Mouse (Mus musculus): ENCODE results near the gene Hoxb4. TPM values are rescaled to one million over a fixed set of nuclear protein-coding genes. Genes with fewer than 3 reads are reported as not detected.

The Hoxb4 gene
- polyA plus RNA-seq, 1 experiment from 2014 or later = not detected

DNA sequence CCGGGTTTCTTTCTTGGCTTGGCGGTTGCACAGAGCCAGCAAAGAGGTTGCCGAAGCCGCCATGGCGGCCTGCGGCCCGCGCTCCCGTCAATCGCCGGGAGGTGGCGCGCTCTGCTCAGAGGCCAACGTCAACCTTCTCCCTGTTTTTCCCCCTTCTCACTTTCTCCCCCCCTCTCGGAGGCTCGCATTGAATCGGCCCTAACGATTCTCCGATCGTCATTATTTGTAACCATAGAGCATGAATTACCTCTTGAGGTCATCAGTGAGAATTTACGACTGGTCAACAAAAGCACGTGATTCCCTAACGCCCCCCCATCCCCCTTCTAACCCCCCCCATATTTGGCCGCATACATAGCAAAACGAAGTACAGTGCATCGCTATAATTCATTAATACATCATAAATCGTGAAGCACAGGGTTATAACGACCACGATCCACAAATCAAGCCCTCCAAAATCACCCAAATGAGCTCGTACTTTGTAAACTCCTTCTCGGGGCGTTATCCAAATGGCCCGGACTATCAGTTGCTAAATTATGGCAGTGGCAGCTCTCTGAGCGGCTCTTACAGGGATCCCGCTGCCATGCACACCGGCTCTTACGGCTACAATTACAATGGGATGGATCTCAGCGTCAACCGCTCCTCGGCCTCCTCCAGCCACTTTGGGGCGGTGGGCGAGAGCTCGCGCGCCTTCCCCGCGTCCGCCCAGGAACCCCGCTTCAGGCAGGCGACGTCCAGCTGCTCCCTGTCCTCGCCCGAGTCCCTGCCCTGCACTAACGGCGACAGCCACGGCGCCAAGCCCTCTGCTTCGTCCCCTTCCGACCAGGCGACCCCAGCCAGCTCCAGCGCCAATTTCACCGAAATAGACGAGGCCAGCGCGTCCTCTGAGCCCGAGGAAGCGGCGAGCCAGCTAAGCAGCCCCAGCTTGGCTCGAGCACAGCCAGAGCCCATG lies 14.6 kb upstream of the Hoxb4 start, which contains the start of gene Hoxb5:
Hoxb5 (plus strand) TSS at position 186 of the 949 bp plus-strand sequence.
- Histone ChIP-seq H3K4me3 (ENCODE audit: low read depth, low read length) (no peak within 1 kb of the TSS), H3K9me3 (replicated peaks; ENCODE audit: control insufficient read depth, low read length, poor library complexity, severe bottlenecking) (no peaks in the 10 kb centered on the region), H3K36me3 (ENCODE audit: control insufficient read depth, insufficient read depth, low read length) (no peaks in the 10 kb centered on the region), H3K4me1 (ENCODE audit: control insufficient read depth, insufficient read depth, low read length) (no peaks in the 10 kb centered on the region), H3K9ac (ENCODE audit: low read depth, low read length) (no peak within 1 kb of the TSS), H3K4me2 (ENCODE audit: low read length) (no peak within 1 kb of the TSS), H3K27me3 (ENCODE audit: control insufficient read depth, insufficient read depth, low read depth, low read length) (peaks cover 85% of the 10 kb centered on the region), H3K27ac (ENCODE audit: low read length) (no peak within 1 kb of the TSS)
- 1% methylated on average over 69 of the region's 69 CpGs for WGBS
- ATAC-seq = no peak

DNA sequence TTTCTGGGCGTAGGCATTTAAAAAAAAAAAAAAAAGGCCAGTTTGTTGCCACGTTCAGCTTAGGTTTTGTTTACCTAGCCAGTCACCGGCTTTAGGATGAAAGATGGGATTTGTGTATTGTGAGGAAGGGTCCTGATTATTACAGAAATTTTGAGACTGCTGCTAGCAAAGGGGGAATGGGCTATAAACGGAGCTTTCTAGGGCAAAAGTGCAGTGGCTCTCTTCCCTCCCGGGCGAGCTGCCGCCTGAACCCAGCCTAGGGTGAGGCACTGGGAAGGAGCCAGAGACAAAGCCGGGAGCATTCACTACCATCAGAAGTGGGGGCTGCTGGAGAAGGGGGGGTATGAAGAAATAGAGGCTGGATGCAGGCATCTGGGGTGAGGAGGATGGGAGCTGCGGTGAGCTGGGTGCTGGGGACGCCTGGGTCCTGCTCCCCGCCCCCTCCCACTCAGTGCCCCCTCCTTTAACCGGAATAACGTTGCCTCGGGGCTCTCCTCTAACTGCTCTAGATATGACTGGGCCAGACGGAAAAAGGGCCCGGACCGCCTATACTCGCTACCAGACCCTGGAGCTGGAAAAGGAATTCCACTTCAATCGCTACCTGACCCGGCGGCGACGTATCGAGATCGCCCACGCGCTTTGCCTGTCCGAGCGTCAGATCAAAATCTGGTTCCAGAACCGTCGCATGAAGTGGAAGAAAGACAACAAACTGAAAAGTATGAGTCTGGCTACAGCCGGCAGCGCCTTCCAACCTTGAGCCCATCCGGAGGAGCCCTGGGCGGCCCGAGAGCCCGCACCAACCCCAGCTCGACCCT lies 13.5 kb upstream of the Hoxb4 start:
- no peak overlapping the region for H3K27ac ChIP-seq (ENCODE audit: low read length)
- no peak overlapping the region for H3K4me3 ChIP-seq (ENCODE audit: low read depth, low read length)
- H3K36me3 ChIP-seq (ENCODE audit: control insufficient read depth, insufficient read depth, low read length) = no peaks in the 10 kb centered on the region
- peaks cover 91% of the 10 kb centered on the region for H3K27me3 ChIP-seq (ENCODE audit: control insufficient read depth, insufficient read depth, low read depth, low read length)
- no peak for ATAC-seq
- no peaks in the 10 kb centered on the region for H3K4me1 ChIP-seq (ENCODE audit: control insufficient read depth, insufficient read depth, low read length)
- H3K4me2 ChIP-seq (ENCODE audit: low read length) = no peak overlapping the region
- no peaks in the 10 kb centered on the region for H3K9me3 ChIP-seq (replicated peaks; ENCODE audit: control insufficient read depth, low read length, poor library complexity, severe bottlenecking)
- no peak overlapping the region for H3K9ac ChIP-seq (ENCODE audit: low read depth, low read length)
- 1% methylated on average over 38 of the region's 38 CpGs for WGBS

GRCm38 (mm10) chr11:96305505-96306182 lies 12.4 kb upstream of the Hoxb4 start:
- Histone ChIP-seq H3K4me2 (ENCODE audit: low read length) (no peak overlapping the region), H3K36me3 (ENCODE audit: control insufficient read depth, insufficient read depth, low read length) (no peaks in the 10 kb centered on the region), H3K9ac (ENCODE audit: low read depth, low read length) (no peak overlapping the region), H3K4me1 (ENCODE audit: control insufficient read depth, insufficient read depth, low read length) (no peaks in the 10 kb centered on the region), H3K9me3 (replicated peaks; ENCODE audit: control insufficient read depth, low read length, poor library complexity, severe bottlenecking) (no peaks in the 10 kb centered on the region), H3K27me3 (ENCODE audit: control insufficient read depth, insufficient read depth, low read depth, low read length) (peaks cover 91% of the 10 kb centered on the region), H3K27ac (ENCODE audit: low read length) (no peak overlapping the region), H3K4me3 (ENCODE audit: low read depth, low read length) (no peak overlapping the region)
- WGBS = 28% methylated on average over 6 of the region's 6 CpGs
- no peak for ATAC-seq

DNA sequence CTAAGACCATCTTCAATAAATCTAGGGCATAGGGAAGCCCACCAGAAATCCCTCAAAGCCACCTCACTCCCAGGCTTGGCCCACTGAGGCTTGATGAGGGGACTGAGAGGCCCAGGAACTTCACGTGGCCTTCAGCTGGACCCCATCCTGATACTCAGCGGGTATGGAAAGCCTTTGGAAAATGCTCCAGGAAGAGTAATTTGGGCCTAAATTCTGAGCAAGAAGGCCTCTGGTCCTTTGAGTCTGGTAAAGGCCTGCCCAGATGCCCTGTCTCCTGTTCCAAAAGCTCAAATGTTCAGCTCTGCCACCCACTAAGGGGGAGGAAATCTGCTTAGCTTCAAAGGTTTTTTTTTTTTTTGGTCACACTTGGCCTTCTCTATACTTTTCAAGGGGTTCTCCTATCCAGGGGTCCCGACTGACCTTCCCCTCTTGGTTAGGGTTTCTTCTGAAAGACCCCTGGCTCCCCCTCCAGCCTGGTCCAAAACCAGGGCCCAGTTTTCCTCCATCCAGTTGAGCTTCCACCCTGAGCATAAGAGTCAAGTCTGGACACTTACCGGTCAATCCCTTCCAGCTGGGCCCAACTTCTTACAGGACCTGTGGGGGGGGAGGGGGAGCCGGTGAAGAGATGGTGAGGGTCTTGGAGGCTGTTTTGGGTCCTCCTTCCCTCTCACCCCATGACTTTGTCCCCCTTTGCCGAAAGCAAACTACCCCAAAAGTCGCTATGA lies 11.7 kb upstream of the Hoxb4 start:
- no peaks in the 10 kb centered on the region for H3K9me3 ChIP-seq (replicated peaks; ENCODE audit: control insufficient read depth, low read length, poor library complexity, severe bottlenecking)
- H3K36me3 ChIP-seq (ENCODE audit: control insufficient read depth, insufficient read depth, low read length) = no peaks in the 10 kb centered on the region
- ATAC-seq = no peak
- WGBS = 5% methylated on average over 7 of the region's 7 CpGs
- H3K27ac ChIP-seq (ENCODE audit: low read length) = no peak overlapping the region
- no peak overlapping the region for H3K4me3 ChIP-seq (ENCODE audit: low read depth, low read length)
- no peaks in the 10 kb centered on the region for H3K4me1 ChIP-seq (ENCODE audit: control insufficient read depth, insufficient read depth, low read length)
- H3K27me3 ChIP-seq (ENCODE audit: control insufficient read depth, insufficient read depth, low read depth, low read length) = peaks cover 92% of the 10 kb centered on the region
- H3K9ac ChIP-seq (ENCODE audit: low read depth, low read length) = no peak overlapping the region
- no peak overlapping the region for H3K4me2 ChIP-seq (ENCODE audit: low read length)

GRCm38 (mm10) chr11:96306908-96307269 lies 11.2 kb upstream of the Hoxb4 start:
- Histone ChIP-seq H3K27ac (ENCODE audit: low read length) (no peak overlapping the region), H3K27me3 (ENCODE audit: control insufficient read depth, insufficient read depth, low read depth, low read length) (peaks cover 93% of the 10 kb centered on the region), H3K36me3 (ENCODE audit: control insufficient read depth, insufficient read depth, low read length) (no peaks in the 10 kb centered on the region), H3K4me1 (ENCODE audit: control insufficient read depth, insufficient read depth, low read length) (no peaks in the 10 kb centered on the region), H3K9me3 (replicated peaks; ENCODE audit: control insufficient read depth, low read length, poor library complexity, severe bottlenecking) (no peaks in the 10 kb centered on the region), H3K9ac (ENCODE audit: low read depth, low read length) (no peak overlapping the region), H3K4me2 (ENCODE audit: low read length) (no peak overlapping the region), H3K4me3 (ENCODE audit: low read depth, low read length) (no peak overlapping the region)
- ATAC-seq = no peak
- 2% methylated on average over 13 of the region's 13 CpGs for WGBS

- no peaks in the 10 kb centered on the region for H3K4me1 ChIP-seq (ENCODE audit: control insufficient read depth, insufficient read depth, low read length)
- H3K36me3 ChIP-seq (ENCODE audit: control insufficient read depth, insufficient read depth, low read length) = no peaks in the 10 kb centered on the region
- peaks cover 93% of the 10 kb centered on the region for H3K27me3 ChIP-seq (ENCODE audit: control insufficient read depth, insufficient read depth, low read depth, low read length)
- ATAC-seq = no peak
- H3K9ac ChIP-seq (ENCODE audit: low read depth, low read length) = no peak overlapping the region
- H3K9me3 ChIP-seq (replicated peaks; ENCODE audit: control insufficient read depth, low read length, poor library complexity, severe bottlenecking) = no peaks in the 10 kb centered on the region
- H3K4me3 ChIP-seq (ENCODE audit: low read depth, low read length) = no peak overlapping the region
- 9% methylated on average over 4 of the region's 4 CpGs for WGBS
- no peak overlapping the region for H3K27ac ChIP-seq (ENCODE audit: low read length)
- no peak overlapping the region for H3K4me2 ChIP-seq (ENCODE audit: low read length)
Measured at GRCm38 (mm10) chr11:96308763-96309162, 9.3 kb upstream of the Hoxb4 start.

- 9% methylated on average over 4 of the region's 4 CpGs for WGBS
- H3K27me3 ChIP-seq (ENCODE audit: control insufficient read depth, insufficient read depth, low read depth, low read length) = peaks cover 97% of the 10 kb centered on the region
- H3K4me2 ChIP-seq (ENCODE audit: low read length) = no peak overlapping the region
- no peak overlapping the region for H3K9ac ChIP-seq (ENCODE audit: low read depth, low read length)
- no peaks in the 10 kb centered on the region for H3K36me3 ChIP-seq (ENCODE audit: control insufficient read depth, insufficient read depth, low read length)
- no peaks in the 10 kb centered on the region for H3K4me1 ChIP-seq (ENCODE audit: control insufficient read depth, insufficient read depth, low read length)
- H3K9me3 ChIP-seq (replicated peaks; ENCODE audit: control insufficient read depth, low read length, poor library complexity, severe bottlenecking) = no peaks in the 10 kb centered on the region
- H3K27ac ChIP-seq (ENCODE audit: low read length) = no peak overlapping the region
- ATAC-seq = no peak
- H3K4me3 ChIP-seq (ENCODE audit: low read depth, low read length) = no peak overlapping the region
Measured at GRCm38 (mm10) chr11:96309288-96309687, 8.8 kb upstream of the Hoxb4 start.

GRCm38 (mm10) chr11:96310183-96310938 lies 7.7 kb upstream of the Hoxb4 start:
- no peak overlapping the region for H3K9ac ChIP-seq (ENCODE audit: low read depth, low read length)
- ATAC-seq = no peak
- H3K4me1 ChIP-seq (ENCODE audit: control insufficient read depth, insufficient read depth, low read length) = no peaks in the 10 kb centered on the region
- no peak overlapping the region for H3K4me2 ChIP-seq (ENCODE audit: low read length)
- no peaks in the 10 kb centered on the region for H3K36me3 ChIP-seq (ENCODE audit: control insufficient read depth, insufficient read depth, low read length)
- peaks cover 96% of the 10 kb centered on the region for H3K27me3 ChIP-seq (ENCODE audit: control insufficient read depth, insufficient read depth, low read depth, low read length)
- H3K9me3 ChIP-seq (replicated peaks; ENCODE audit: control insufficient read depth, low read length, poor library complexity, severe bottlenecking) = no peaks in the 10 kb centered on the region
- H3K27ac ChIP-seq (ENCODE audit: low read length) = no peak overlapping the region
- 3% methylated on average over 20 of the region's 20 CpGs for WGBS
- H3K4me3 ChIP-seq (ENCODE audit: low read depth, low read length) = no peak overlapping the region

All from midbrain, embryonic 16.5 days (tissue).